Mouse (Mus musculus) cortical plate, adult 2 months (tissue): ENCODE measurements around the gene Krt25. TPM values are rescaled to one million over a fixed set of nuclear protein-coding genes. Genes with fewer than 3 reads are reported as not detected.
A peak's percentile ranks its signal among the peaks of the same experiment; 100 is the strongest.

Experiments used
- H3K27ac ChIP-seq: fragments of 200-500 bp; 2 replicates; pipeline ENCODE4 v1.5.1; 2012; ENCODE audit warnings: low read length, control low read depth, inconsistent platforms; ENCODE audit not compliant: insufficient read depth
- H3K4me1 ChIP-seq: fragments of 200-500 bp; 2 replicates; pipeline ENCODE4 v1.6.1; 2011; ENCODE audit warnings: low read length; ENCODE audit not compliant: control insufficient read depth, insufficient read depth
- H3K4me3 ChIP-seq: fragments of 200-500 bp; 2 replicates; pipeline ENCODE4 v1.5.1; 2011; ENCODE audit warnings: mild to moderate bottlenecking, low read length, control low read depth; ENCODE audit not compliant: insufficient read depth
- CTCF ChIP-seq: fragments of 200-500 bp; IDR thresholded peaks from 2 replicates; pipeline ENCODE4 v1.5.1; 2011; ENCODE audit warnings: mild to moderate bottlenecking, control low read depth, low read length; ENCODE audit not compliant: insufficient read depth; ENCODE audit errors: extremely low read depth
- POLR2A ChIP-seq: fragments of 200-500 bp; IDR thresholded peaks from 2 replicates; pipeline ENCODE4 v1.6.1; 2011; ENCODE audit warnings: mild to moderate bottlenecking, low read length, control low read depth; ENCODE audit not compliant: insufficient read depth; ENCODE audit errors: extremely low read depth
- polyA plus RNA-seq: library from polyadenylated mRNA; depleted of rRNA; stranded (reverse); fragments of >200 nt; gene quantifications from 2 replicates; pipeline ENCODE4 v1.2.3, GENCODE M21; 2012; rRNA removed

The Krt25 gene
- 0.04 TPM in 1 of 2 replicates, not detected in the other for polyA plus RNA-seq

GRCm38 (mm10) chr11:99322851-99323250 is at the start of gene Krt25:
Krt25 (minus strand) TSS chr11:99322951.
- TF ChIP-seq POLR2A (no peak), CTCF (no peak)

GRCm38 (mm10) chr11:99369853-99370451 is 47.2 kb upstream of the Krt25 start:
- no peak for TF ChIP-seq CTCF
- no peak for TF ChIP-seq POLR2A
- H3K27ac ChIP-seq: no peak overlapping the region
- no peak overlapping the region for H3K4me3 ChIP-seq
- H3K4me1 ChIP-seq: peaks cover 4% of the 10 kb centered on the region

More at GRCm38 (mm10) chr11:99322851-99323250, at the start of gene Krt25:
- H3K4me3 ChIP-seq: no peak within 1 kb of the TSS
- no peak within 1 kb of the TSS for H3K27ac ChIP-seq
- H3K4me1 ChIP-seq: no peaks in the 10 kb centered on the region

GRCm38 (mm10) chr11:99369229-99369628 is 46.5 kb upstream of the Krt25 start:
- no peak overlapping the region for H3K27ac ChIP-seq
- no peak overlapping the region for H3K4me3 ChIP-seq
- TF ChIP-seq POLR2A: no peak
- peak; percentile 29; the same call in 1 of the 2 replicates for TF ChIP-seq CTCF
- peaks cover 4% of the 10 kb centered on the region for H3K4me1 ChIP-seq

GRCm38 (mm10) chr11:99366791-99367190 is 44.0 kb upstream of the Krt25 start:
- Histone ChIP-seq H3K4me1 (peaks cover 4% of the 10 kb centered on the region), H3K4me3 (no peak overlapping the region), H3K27ac (no peak overlapping the region)
- no peak for TF ChIP-seq POLR2A
- TF ChIP-seq CTCF: no peak

- Histone ChIP-seq H3K4me1 (no peaks in the 10 kb centered on the region), H3K4me3 (no peak overlapping the region), H3K27ac (no peak overlapping the region)
- TF ChIP-seq POLR2A (no peak), CTCF (peak; percentile 69)
These were observed 41.7 kb upstream of the Krt25 start for GRCm38 (mm10) chr11:99364412-99364811.

GRCm38 (mm10) chr11:99361423-99361822 is 38.7 kb upstream of the Krt25 start:
- Histone ChIP-seq H3K4me1 (no peaks in the 10 kb centered on the region), H3K4me3 (no peak overlapping the region), H3K27ac (no peak overlapping the region)
- no peak for TF ChIP-seq CTCF
- TF ChIP-seq POLR2A: no peak

- TF ChIP-seq POLR2A (no peak), CTCF (no peak)
- no peak within 1 kb of the TSS for H3K27ac ChIP-seq
These were observed 28.3 kb upstream of the Krt25 start, which contains the start of gene Krt27 for GRCm38 (mm10) chr11:99351004-99351403. Krt27 (minus strand) TSS chr11:99351104.

GRCm38 (mm10) chr11:99339299-99339847 is 16.6 kb upstream of the Krt25 start:
- Histone ChIP-seq H3K4me3 (no peak overlapping the region), H3K27ac (no peak overlapping the region), H3K4me1 (no peaks in the 10 kb centered on the region)
- TF ChIP-seq CTCF (no peak), POLR2A (no peak)

More at GRCm38 (mm10) chr11:99351004-99351403, 28.3 kb upstream of the Krt25 start, which contains the start of gene Krt27:
- H3K4me1 ChIP-seq: no peaks in the 10 kb centered on the region
- no peak within 1 kb of the TSS for H3K4me3 ChIP-seq

- Histone ChIP-seq H3K4me1 (no peaks in the 10 kb centered on the region), H3K27ac (no peak within 1 kb of the TSS), H3K4me3 (no peak within 1 kb of the TSS)
- TF ChIP-seq POLR2A (no peak), CTCF (no peak)
These were observed 15.1 kb upstream of the Krt25 start, which contains the start of gene Krt26 for GRCm38 (mm10) chr11:99337866-99338265. Krt26 (minus strand) TSS chr11:99337966.

GRCm38 (mm10) chr11:99333426-99333825 is 10.7 kb upstream of the Krt25 start:
- no peak overlapping the region for H3K4me3 ChIP-seq
- H3K27ac ChIP-seq: no peak overlapping the region
- H3K4me1 ChIP-seq: no peaks in the 10 kb centered on the region
- no peak for TF ChIP-seq POLR2A
- TF ChIP-seq CTCF: no peak
